In genomic region chr11:109485398-109486045, GRCm38 (mm10) we compare ENCODE assay signal across 9 mouse cellular contexts. TPM values are rescaled to one million over a fixed set of nuclear protein-coding genes. Genes with fewer than 3 reads are reported as not detected.
DNase-seq lines count a peak whose midpoint lies in the region; ATAC-seq lines count a peak whose summit lies in the region.
"Had no signal": no experiment of that assay in that cellular context is flagged by ENCODE, and none has a peak within 500 bp of the region (broad histone marks: within the 10 kb centered on the region; RNA-seq: fewer than 3 reads in every experiment).

No protein-coding gene starts in this region.

- peak; percentile 85 for DNase-seq in kidney, adult 18-20 months
- peak; percentile 29 for DNase-seq in gastrocnemius, adult 18-20 months (ENCODE audit: low spot score)
- peak; percentile 63 to 80 for DNase-seq in layer of hippocampus, adult 8-10 months (ENCODE audit: low spot score in 2 of 2)
- no peak for DNase-seq in thymus, postnatal 14 days

- H3K36me3 ChIP-seq in kidney, embryonic 14.5 days (ENCODE audit: control insufficient read depth, insufficient read depth, low read length), result no peaks in the 10 kb centered on the region
- no peaks in the 10 kb centered on the region for H3K36me3 ChIP-seq in midbrain, embryonic 15.5 days (replicated peaks)
- no peaks in the 10 kb centered on the region for H3K36me3 ChIP-seq in forebrain, embryonic 12.5 days (replicated peaks)

- H3K27ac ChIP-seq in kidney, embryonic 14.5 days (ENCODE audit: low read depth, low read length), result no peak overlapping the region
- H3K27ac ChIP-seq in midbrain, embryonic 15.5 days, result no peak overlapping the region
- H3K27ac ChIP-seq in forebrain, embryonic 12.5 days, result no peak overlapping the region

- no peaks in the 10 kb centered on the region for H3K9me3 ChIP-seq in kidney, embryonic 14.5 days (ENCODE audit: control insufficient read depth, low read length)
- no peaks in the 10 kb centered on the region for H3K9me3 ChIP-seq in midbrain, embryonic 15.5 days
- no peaks in the 10 kb centered on the region for H3K9me3 ChIP-seq in forebrain, embryonic 12.5 days

- no peak overlapping the region for H3K9ac ChIP-seq in kidney, embryonic 14.5 days (ENCODE audit: low read depth, low read length)
- H3K9ac ChIP-seq in midbrain, embryonic 15.5 days, result no peak overlapping the region
- H3K9ac ChIP-seq in forebrain, embryonic 12.5 days, result no peak overlapping the region

- 58% methylated on average over 15 of the region's 15 CpGs for WGBS in kidney, embryonic 14.5 days
- WGBS in midbrain, embryonic 15.5 days, result 90% methylated on average over 15 of the region's 15 CpGs
- 86% methylated on average over 15 of the region's 15 CpGs for WGBS in forebrain, embryonic 12.5 days

- no peaks in the 10 kb centered on the region for H3K27me3 ChIP-seq in kidney, embryonic 14.5 days (ENCODE audit: control insufficient read depth, insufficient read depth, low read length)
- H3K27me3 ChIP-seq in midbrain, embryonic 15.5 days (replicated peaks), result no peaks in the 10 kb centered on the region
- H3K27me3 ChIP-seq in forebrain, embryonic 12.5 days, result no peaks in the 10 kb centered on the region
- H3K27me3 ChIP-seq: Patski had no signal

- H3K4me1 ChIP-seq in kidney, embryonic 14.5 days (ENCODE audit: control insufficient read depth, insufficient read depth, low read length), result no peaks in the 10 kb centered on the region
- H3K4me1 ChIP-seq in midbrain, embryonic 15.5 days, result no peaks in the 10 kb centered on the region
- H3K4me1 ChIP-seq in forebrain, embryonic 12.5 days, result no peaks in the 10 kb centered on the region

- no peak overlapping the region for H3K4me3 ChIP-seq in kidney, embryonic 14.5 days (ENCODE audit: low read length)
- H3K4me3 ChIP-seq in midbrain, embryonic 15.5 days, result no peak overlapping the region
- no peak overlapping the region for H3K4me3 ChIP-seq in forebrain, embryonic 12.5 days (replicated peaks)

- H3K4me2 ChIP-seq in kidney, embryonic 14.5 days (replicated peaks; ENCODE audit: low read depth, low read length), result no peak overlapping the region
- H3K4me2 ChIP-seq in midbrain, embryonic 15.5 days, result no peak overlapping the region
- no peak overlapping the region for H3K4me2 ChIP-seq in forebrain, embryonic 12.5 days

- ATAC-seq in kidney, embryonic 14.5 days (ENCODE audit: low FRiP score, low TSS enrichment), result no peak
- peak; percentile 45 for ATAC-seq in megakaryocyte progenitor cell, adult 5-6 weeks (replicated peaks; ENCODE audit: poor library complexity)
- ATAC-seq in midbrain, embryonic 15.5 days (replicated peaks), result no peak
- no peak for ATAC-seq in forebrain, embryonic 12.5 days (ENCODE audit: low FRiP score)
- ATAC-seq: Patski had no signal

RNA-seq across cellular contexts. Expression of gene Slc16a6, which starts 12.1 kb away (rescaled TPM):
- polyA plus RNA-seq in kidney, embryonic 14.5 days (2014; fragmentation: Nextera tagmentation; extraction: Ambion mirVana), result 9.7 and 11.8 TPM in 2 replicates
- total RNA-seq in gastrocnemius, adult 18-20 months (2021), result 1 to 10 TPM; 3.7 to 7.1 TPM
- total RNA-seq in layer of hippocampus, adult 8-10 months (2022), result 10 to 100 TPM in 2 of 4 experiments, 1 to 10 TPM in 2; 6.6 to 11.5 (median 10.3) TPM
- 40.0 and 41.6 TPM in 2 replicates for total RNA-seq in megakaryocyte progenitor cell, adult 5-6 weeks (2015)
- 12.6 and 21.3 TPM in 2 replicates for total RNA-seq in megakaryocyte progenitor cell, adult 5-6 weeks (2017)
- polyA plus RNA-seq in midbrain, embryonic 15.5 days (2015; fragmentation: Nextera tagmentation; extraction: Ambion mirVana), result 4.1 and 4.3 TPM in 2 replicates
- polyA plus RNA-seq in forebrain, embryonic 12.5 days (2016; fragmentation: Nextera tagmentation; extraction: Ambion mirVana), result 4.0 and 5.4 TPM in 2 replicates

RNA-seq across cellular contexts. Expression of gene Arsg, which starts 12.3 kb away (rescaled TPM):
- 2.2 and 6.1 TPM in 2 replicates for polyA plus RNA-seq in kidney, embryonic 14.5 days (2014; fragmentation: Nextera tagmentation; extraction: Ambion mirVana)
- 1 to 10 TPM; 1.2 to 1.6 TPM for total RNA-seq in gastrocnemius, adult 18-20 months (2021)
- 10 to 100 TPM; 14.1 to 22.3 (median 19.7) TPM for total RNA-seq in layer of hippocampus, adult 8-10 months (2022)
- 2.0 and 2.9 TPM in 2 replicates for total RNA-seq in megakaryocyte progenitor cell, adult 5-6 weeks (2015)
- 1.5 and 1.9 TPM in 2 replicates for total RNA-seq in megakaryocyte progenitor cell, adult 5-6 weeks (2017)
- polyA plus RNA-seq in midbrain, embryonic 15.5 days (2015; fragmentation: Nextera tagmentation; extraction: Ambion mirVana), result 3.7 and 5.0 TPM in 2 replicates
- polyA plus RNA-seq in forebrain, embryonic 12.5 days (2016; fragmentation: Nextera tagmentation; extraction: Ambion mirVana), result 2.4 and 2.6 TPM in 2 replicates

RNA-seq across cellular contexts. Expression of gene Amz2, which starts 59.8 kb away (rescaled TPM):
- 42.1 and 49.8 TPM in 2 replicates for polyA plus RNA-seq in kidney, embryonic 14.5 days (2014; fragmentation: Nextera tagmentation; extraction: Ambion mirVana)
- total RNA-seq in gastrocnemius, adult 18-20 months (2021), result 10 to 100 TPM; 68.8 to 72.7 TPM
- 10 to 100 TPM; 48.6 to 68.6 (median 55.6) TPM for total RNA-seq in layer of hippocampus, adult 8-10 months (2022)
- 34.0 and 37.6 TPM in 2 replicates for total RNA-seq in megakaryocyte progenitor cell, adult 5-6 weeks (2015)
- total RNA-seq in megakaryocyte progenitor cell, adult 5-6 weeks (2017), result 51.8 and 65.5 TPM in 2 replicates
- 55.3 and 56.7 TPM in 2 replicates for polyA plus RNA-seq in midbrain, embryonic 15.5 days (2015; fragmentation: Nextera tagmentation; extraction: Ambion mirVana)
- polyA plus RNA-seq in forebrain, embryonic 12.5 days (2016; fragmentation: Nextera tagmentation; extraction: Ambion mirVana), result 46.9 and 50.2 TPM in 2 replicates
